Mouse (Mus musculus) brain, embryonic 14.5 days (tissue): ENCODE measurements around the gene 9530003J23Rik.

Source experiments
- CTCF ChIP-seq: fragments of 200-500 bp; IDR thresholded peaks from 2 replicates; pipeline ENCODE4 v1.5.1; 2012; ENCODE audit warnings: inconsistent platforms, mild to moderate bottlenecking, moderate library complexity, borderline replicate concordance; ENCODE audit not compliant: insufficient read depth, insufficient read length; ENCODE audit errors: extremely low read depth
- POLR2A ChIP-seq: fragments of 200-500 bp; IDR thresholded peaks from 2 replicates; pipeline ENCODE4 v1.6.1; 2012; ENCODE audit warnings: mild to moderate bottlenecking, inconsistent platforms, borderline replicate concordance; ENCODE audit not compliant: poor library complexity, insufficient read depth, insufficient read length, severe bottlenecking; ENCODE audit errors: extremely low read depth

- TF ChIP-seq POLR2A (no peak), CTCF (no peak)
These were observed 44.0 kb upstream of the 9530003J23Rik start for GRCm38 (mm10) chr10:117282551-117282950.
